Mouse (Mus musculus) embryonic facial prominence, embryonic 12.5 days (tissue): Measurements from ENCODE around the gene Irf7. TPM values are rescaled to one million over a fixed set of nuclear protein-coding genes. Genes with fewer than 3 reads are reported as not detected.
A peak's percentile ranks its signal among the peaks of the same experiment; 100 is the strongest.

ENCODE experiments used
- ATAC-seq: fragments of 200-750 bp; cut with Nextera tagmentation; 2 replicates; pipeline ENCODE4 v1.8.0; 2017; ENCODE audit not compliant: insufficient number of reproducible peaks, insufficient read depth, low FRiP score, low TSS enrichment
- H3K27ac ChIP-seq: fragments of 300-500 bp; sonication (generic); 2 replicates; pipeline ENCODE4 v1.5.1; 2016; ENCODE audit warnings: mild to moderate bottlenecking
- H3K27me3 ChIP-seq: fragments of 300-500 bp; sonication (generic); 2 replicates; pipeline ENCODE4 v1.6.1; 2016; ENCODE audit warnings: mild to moderate bottlenecking, moderate library complexity
- H3K36me3 ChIP-seq: fragments of 300-500 bp; sonication (generic); 2 replicates; pipeline ENCODE4 v1.6.1; 2016; ENCODE audit warnings: mild to moderate bottlenecking
- H3K4me1 ChIP-seq: fragments of 300-500 bp; sonication (generic); 2 replicates; pipeline ENCODE4 v1.6.1; 2016
- H3K4me2 ChIP-seq: fragments of 300-500 bp; sonication (generic); replicated peaks from 2 replicates; pipeline ENCODE4 v1.6.1; 2016; ENCODE audit warnings: mild to moderate bottlenecking, moderate library complexity
- H3K4me3 ChIP-seq: fragments of 300-500 bp; sonication (generic); 2 replicates; pipeline ENCODE4 v1.5.1; 2016; ENCODE audit warnings: mild to moderate bottlenecking
- H3K9ac ChIP-seq: fragments of 300-500 bp; sonication (generic); 2 replicates; pipeline ENCODE4 v1.6.1; 2016; ENCODE audit warnings: mild to moderate bottlenecking, moderate library complexity
- H3K9me3 ChIP-seq: fragments of 300-500 bp; sonication (generic); 2 replicates; pipeline ENCODE4 v1.6.1; 2016; ENCODE audit warnings: mild to moderate bottlenecking, moderate library complexity
- WGBS: fragments of 180-500 bp; shearing (Covaris S2); methylation state at CpG from one replicate; pipeline ENCODE4 v1.1.7; 2016; 5-methylcytosine and 5-hydroxymethylcytosine counted together
- microRNA counts: library from miRNA; unstranded; fragments of <30 nt; microRNA quantifications from one replicate; lab custom pipeline; 2017
- microRNA-seq: library from miRNA; unstranded; fragments of <30 nt; microRNA quantifications from one replicate; pipeline ENCODE4, GENCODE M21; 2017
- polyA plus RNA-seq: library from polyadenylated mRNA; unstranded; fragments of >200 nt; fragmentation: Nextera tagmentation; extraction: Ambion mirVana; gene quantifications from 2 replicates; pipeline ENCODE4 v1.2.1, GENCODE M21; 2016

Gene Irf7
- polyA plus RNA-seq, 1 experiment from 2014 or later: 0.99 TPM

DNA sequence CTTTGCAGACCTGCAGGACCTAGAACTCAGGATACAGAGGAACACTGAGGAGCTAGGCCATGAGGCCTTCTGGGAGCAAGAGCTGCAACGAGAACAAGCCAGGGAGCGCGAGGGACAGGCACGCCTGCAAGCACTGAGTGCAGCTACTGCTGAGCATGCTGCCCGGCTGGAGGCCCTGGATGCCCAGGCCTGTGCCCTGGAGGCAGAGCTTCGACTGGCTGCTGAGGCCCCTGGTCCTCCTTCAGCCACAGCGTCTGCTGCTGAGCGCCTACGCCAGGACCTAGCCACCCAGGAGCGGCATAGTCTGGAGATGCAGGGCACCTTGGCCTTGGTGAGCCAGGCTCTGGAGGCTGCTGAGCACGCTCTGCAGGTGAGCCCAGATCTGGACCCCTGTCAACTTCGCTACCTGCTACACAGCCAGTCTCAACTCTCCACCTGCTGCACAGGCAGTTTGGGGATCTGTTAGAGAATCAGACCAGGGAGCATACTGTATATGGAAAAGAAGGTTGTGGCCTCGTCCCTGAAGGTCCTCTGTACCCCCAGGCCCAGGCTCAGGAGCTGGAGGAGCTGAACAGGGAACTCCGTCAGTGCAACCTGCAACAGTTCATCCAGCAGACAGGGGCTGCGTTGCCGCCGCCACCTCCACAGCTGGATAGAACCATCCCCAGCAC is 48.8 kb downstream of the Irf7 start:
- peaks cover 15% of the 10 kb centered on the region for H3K36me3 ChIP-seq
- H3K27ac ChIP-seq: no peak overlapping the region
- no peak for ATAC-seq
- no peak overlapping the region for H3K9ac ChIP-seq
- no peak overlapping the region for H3K4me2 ChIP-seq
- H3K27me3 ChIP-seq: no peaks in the 10 kb centered on the region
- WGBS: 89% methylated on average over 17 of the region's 17 CpGs
- H3K9me3 ChIP-seq: no peaks in the 10 kb centered on the region
- H3K4me1 ChIP-seq: peaks cover 35% of the 10 kb centered on the region
- no peak overlapping the region for H3K4me3 ChIP-seq

GRCm38 (mm10) chr7:141216894-141217293 is 49.4 kb downstream of the Irf7 start:
- no peaks in the 10 kb centered on the region for H3K27me3 ChIP-seq
- H3K9me3 ChIP-seq: no peaks in the 10 kb centered on the region
- H3K4me3 ChIP-seq: peak overlapping the region; percentile 68
- no peak overlapping the region for H3K27ac ChIP-seq
- peak overlapping the region; percentile 89 for H3K4me2 ChIP-seq
- 89% methylated on average over 11 of the region's 11 CpGs for WGBS
- H3K4me1 ChIP-seq: peaks cover 31% of the 10 kb centered on the region
- no peak for ATAC-seq
- peaks cover 15% of the 10 kb centered on the region for H3K36me3 ChIP-seq
- no peak overlapping the region for H3K9ac ChIP-seq

- Histone ChIP-seq H3K36me3 (peaks cover 15% of the 10 kb centered on the region), H3K27ac (peak overlapping the region; percentile 94), H3K4me2 (peak overlapping the region; percentile 89), H3K27me3 (no peaks in the 10 kb centered on the region), H3K4me1 (peaks cover 28% of the 10 kb centered on the region), H3K4me3 (peak overlapping the region; percentile 68), H3K9me3 (no peaks in the 10 kb centered on the region), H3K9ac (peak overlapping the region; percentile 62)
- WGBS: under 1% methylated on average over 42 of the region's 42 CpGs
- peak; percentile 69 for ATAC-seq
Measured at GRCm38 (mm10) chr7:141215880-141216733, 50.2 kb downstream of the Irf7 start.

DNA sequence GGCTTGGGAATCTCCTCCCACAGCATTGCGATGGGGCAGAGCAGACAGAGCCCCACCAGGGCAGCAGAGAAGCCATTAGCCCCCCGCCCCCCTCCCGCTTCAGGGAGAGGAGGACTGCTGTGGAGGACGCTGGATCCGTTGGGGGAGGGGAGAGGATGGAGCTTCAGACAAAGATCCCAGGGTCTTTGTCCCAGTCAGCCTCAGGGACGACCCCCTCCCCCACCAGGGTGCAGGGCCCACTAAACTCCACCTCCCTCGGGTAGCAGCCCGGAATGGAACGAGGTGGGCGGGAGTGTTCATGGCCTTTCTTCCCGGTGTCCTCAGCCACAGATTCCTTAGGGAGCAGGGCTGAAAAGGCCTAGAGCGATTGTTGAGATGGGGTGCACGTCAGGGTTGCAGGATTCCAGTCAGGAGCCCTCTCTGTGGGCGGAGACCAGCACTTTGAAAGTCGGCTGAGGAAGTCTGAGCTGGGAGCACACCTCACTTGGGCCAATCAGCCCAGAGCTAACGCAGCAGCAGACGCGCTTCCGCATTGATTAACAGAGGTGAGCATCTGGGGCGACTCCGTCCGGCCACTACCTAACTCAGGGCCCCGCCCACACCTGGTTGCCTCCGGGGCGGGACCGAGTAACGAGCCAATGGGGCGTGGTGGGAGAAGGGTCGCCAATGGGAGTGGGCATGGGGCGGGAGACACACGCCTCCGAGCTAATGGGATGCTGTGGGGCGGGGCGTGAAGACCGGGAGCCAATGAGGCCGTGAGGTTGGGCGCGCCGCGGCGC is 51.0 kb downstream of the Irf7 start, which contains the start of gene Rassf7:
TSS of gene Rassf7 (plus strand) at position 760 of the 779 bp plus-strand sequence.
- H3K27me3 ChIP-seq: no peaks in the 10 kb centered on the region
- peak within 1 kb of the TSS; percentile 72 for H3K9ac ChIP-seq
- H3K4me1 ChIP-seq: peaks cover 20% of the 10 kb centered on the region
- 1% methylated on average over 41 of the region's 41 CpGs for WGBS
- H3K36me3 ChIP-seq: peaks cover 15% of the 10 kb centered on the region
- H3K9me3 ChIP-seq: no peaks in the 10 kb centered on the region
- peak; percentile 90 for ATAC-seq
- peak within 1 kb of the TSS; percentile 68 for H3K4me3 ChIP-seq
- peak within 1 kb of the TSS; percentile 94 for H3K27ac ChIP-seq
- peak within 1 kb of the TSS; percentile 89 for H3K4me2 ChIP-seq

- no peak overlapping the region; the same call in 1 of the 2 replicates for H3K4me2 ChIP-seq
Measured at GRCm38 (mm10) chr7:141214310-141214709, 52.0 kb downstream of the Irf7 start.

DNA sequence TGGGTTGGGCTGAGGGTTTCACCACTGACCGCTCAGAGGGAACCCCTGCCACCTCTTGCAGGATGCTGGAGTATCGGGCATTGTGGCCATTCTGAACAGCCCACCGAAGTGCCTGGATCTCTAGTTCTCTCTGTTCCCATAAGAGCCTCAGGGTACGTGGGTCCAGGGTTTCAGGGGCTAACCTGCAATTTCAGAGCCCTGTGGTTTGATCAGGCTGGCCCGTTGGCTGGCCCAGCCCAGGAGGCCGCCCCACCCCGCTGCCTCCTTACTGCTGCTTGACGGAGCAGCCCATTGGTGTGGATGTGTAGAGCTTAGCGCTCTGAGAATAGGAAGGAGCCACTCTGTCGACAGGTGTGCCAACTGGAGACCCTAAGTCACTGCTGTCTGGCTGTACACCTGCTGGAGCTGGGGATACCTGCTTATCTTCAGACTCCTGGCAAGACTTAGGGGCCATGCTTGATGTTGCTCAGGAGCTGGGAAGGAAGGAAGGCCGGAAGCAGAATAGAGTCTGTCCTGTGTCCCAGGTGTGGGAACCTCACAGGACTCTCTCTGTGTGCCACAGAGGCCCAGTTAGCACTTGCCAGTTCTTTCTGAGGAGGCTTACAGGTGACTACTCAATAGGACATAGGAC is 52.6 kb downstream of the Irf7 start, which contains the start of gene Lmntd2:
TSS of gene Lmntd2 (minus strand) at position 476 of the 631 bp plus-strand sequence.
- H3K9me3 ChIP-seq: no peaks in the 10 kb centered on the region
- ATAC-seq: no peak
- H3K4me2 ChIP-seq: peak within 1 kb of the TSS; percentile 89
- peaks cover 12% of the 10 kb centered on the region; the same call in 1 of the 2 replicates for H3K36me3 ChIP-seq
- H3K4me1 ChIP-seq: peaks cover 19% of the 10 kb centered on the region
- H3K4me3 ChIP-seq: peak within 1 kb of the TSS; percentile 68
- H3K27me3 ChIP-seq: no peaks in the 10 kb centered on the region
- H3K9ac ChIP-seq: peak within 1 kb of the TSS; percentile 72
- peak within 1 kb of the TSS; percentile 94 for H3K27ac ChIP-seq
- 92% methylated on average over 11 of the region's 11 CpGs for WGBS

More at GRCm38 (mm10) chr7:141214310-141214709, 52.0 kb downstream of the Irf7 start:
- Histone ChIP-seq H3K27me3 (no peaks in the 10 kb centered on the region), H3K9me3 (no peaks in the 10 kb centered on the region), H3K4me3 (no peak overlapping the region), H3K27ac (peak overlapping the region; percentile 94), H3K36me3 (peaks cover 12% of the 10 kb centered on the region; the same call in 1 of the 2 replicates), H3K4me1 (peaks cover 19% of the 10 kb centered on the region), H3K9ac (peak overlapping the region; percentile 72; the same call in 1 of the 2 replicates)
- WGBS: 68% methylated on average over 3 of the region's 3 CpGs
- no peak for ATAC-seq

- no peak for ATAC-seq
- Histone ChIP-seq H3K9me3 (no peaks in the 10 kb centered on the region), H3K36me3 (peaks cover 11% of the 10 kb centered on the region; the same call in 1 of the 2 replicates), H3K27ac (no peak overlapping the region), H3K27me3 (no peaks in the 10 kb centered on the region), H3K9ac (no peak overlapping the region), H3K4me2 (no peak overlapping the region), H3K4me1 (peaks cover 19% of the 10 kb centered on the region), H3K4me3 (no peak overlapping the region)
- WGBS: 77% methylated on average over 3 of the region's 3 CpGs
Measured at GRCm38 (mm10) chr7:141213133-141213532, 53.1 kb downstream of the Irf7 start.

MicroRNAs within 50 kb of the gene (microRNA counts, 519-probe panel; counts per million panel counts)
- microRNA mmu-miR-210 (lab: Ali Mortazavi, UCI): 5,033 counts per million, percentile 86 among the panel's probes with 10 or more counts

Small RNA genes within 50 kb of the gene (microRNA-seq; reads per million reads assigned to microRNA genes)
- 525 reads per million, percentile 69 among the genes with 10 or more reads in this experiment for gene Mir210

Other genes with a start within 250 kb of the Irf7 start
- 0.43 TPM in 1 of 2 replicates, not detected in the other for gene Ifitm6, start 248.6 kb downstream of the Irf7 start, polyA plus RNA-seq
- not detected in 2 replicates for gene Gm17387, start 237.3 kb downstream of the Irf7 start, polyA plus RNA-seq
- 35.2 and 39.2 TPM in 2 replicates for gene B4galnt4, start 205.4 kb downstream of the Irf7 start, polyA plus RNA-seq
- gene Pkp3, start 188.3 kb downstream of the Irf7 start, polyA plus RNA-seq: 13.3 and 16.2 TPM in 2 replicates
- gene Sigirr, start 165.9 kb downstream of the Irf7 start, polyA plus RNA-seq: 1.9 and 3.0 TPM in 2 replicates
- 2.2 and 2.5 TPM in 2 replicates for gene Ano9, start 148.7 kb downstream of the Irf7 start, polyA plus RNA-seq
- 82.2 and 84.7 TPM in 2 replicates for gene Ptdss2, start 144.1 kb downstream of the Irf7 start, polyA plus RNA-seq
- 87.9 and 88.1 TPM in 2 replicates for gene Rnh1, start 93.6 kb downstream of the Irf7 start, polyA plus RNA-seq
- gene Hras, start 72.5 kb downstream of the Irf7 start, polyA plus RNA-seq: 91.0 and 111 TPM in 2 replicates
- 12.1 and 13.4 TPM in 2 replicates for gene Lrrc56, start 72.3 kb downstream of the Irf7 start, polyA plus RNA-seq
- gene Lmntd2, start 52.4 kb downstream of the Irf7 start, polyA plus RNA-seq: 3.9 TPM in 2 replicates
- 38.6 and 42.3 TPM in 2 replicates for gene Rassf7, start 50.6 kb downstream of the Irf7 start, polyA plus RNA-seq
- gene Phrf1, start 37.7 kb downstream of the Irf7 start, polyA plus RNA-seq: 87.1 and 99.9 TPM in 2 replicates
- not detected in 2 replicates for gene Cdhr5, start 10.3 kb upstream of the Irf7 start, polyA plus RNA-seq
- 4.0 and 5.0 TPM in 2 replicates for gene Sct, start 12.7 kb upstream of the Irf7 start, polyA plus RNA-seq
- 1.7 and 2.3 TPM in 2 replicates for gene Drd4, start 25.5 kb upstream of the Irf7 start, polyA plus RNA-seq
- 75.4 and 83.4 TPM in 2 replicates for gene Deaf1, start 61.2 kb upstream of the Irf7 start, polyA plus RNA-seq
- gene Tmem80, start 61.3 kb upstream of the Irf7 start, polyA plus RNA-seq: 54.3 and 56.7 TPM in 2 replicates
- gene Eps8l2, start 72.4 kb upstream of the Irf7 start, polyA plus RNA-seq: 5.6 and 5.7 TPM in 2 replicates
- gene Taldo1, start 125.7 kb upstream of the Irf7 start, polyA plus RNA-seq: 303 and 306 TPM in 2 replicates
- 62.2 and 68.5 TPM in 2 replicates for gene Gatd1, start 147.7 kb upstream of the Irf7 start, polyA plus RNA-seq
- 7.4 and 10.4 TPM in 2 replicates for gene Cend1, start 163.0 kb upstream of the Irf7 start, polyA plus RNA-seq
- gene Slc25a22, start 171.4 kb upstream of the Irf7 start, polyA plus RNA-seq: 39.2 and 41.9 TPM in 2 replicates
- gene Pidd1, start 177.5 kb upstream of the Irf7 start, polyA plus RNA-seq: 14.9 and 15.0 TPM in 2 replicates
- gene Rplp2, start 180.9 kb upstream of the Irf7 start, polyA plus RNA-seq: 1,180 and 1,203 TPM in 2 replicates
- 13.9 and 14.6 TPM in 2 replicates for gene Pnpla2, start 188.7 kb upstream of the Irf7 start, polyA plus RNA-seq
- gene Cracr2b, start 194.6 kb upstream of the Irf7 start, polyA plus RNA-seq: 12.8 and 13.3 TPM in 2 replicates
- 17.0 and 19.6 TPM in 2 replicates for gene Cd151, start 200.9 kb upstream of the Irf7 start, polyA plus RNA-seq
- gene Polr2l, start 208.7 kb upstream of the Irf7 start, polyA plus RNA-seq: 66.2 and 68.9 TPM in 2 replicates
- 36.8 and 43.3 TPM in 2 replicates for gene Tspan4, start 208.8 kb upstream of the Irf7 start, polyA plus RNA-seq